Mouse (Mus musculus): ENCODE measurements around the gene Tgfbr2. TPM values are rescaled to one million over a fixed set of nuclear protein-coding genes. Genes with fewer than 3 reads are reported as not detected.

Gene Tgfbr2
- polyA plus RNA-seq, 2 experiments, result 3.2 to 4.2 TPM

- ATAC-seq (ENCODE audit: insufficient read depth) (peak; percentile 27; the same call in 1 of the 2 replicates), DNase-seq (ENCODE audit: low read depth in 3 of 3, low spot score in 3 of 3) (no peak)
- H3K27ac ChIP-seq, result no peak overlapping the region
- H3K4me3 ChIP-seq (ENCODE audit: insufficient read depth in 1 of 2, low read depth in 2 of 2, low read length in 2 of 2), result no peak overlapping the region
- WGBS (ENCODE audit: insufficient replicate concordance), result 9% methylated on average over 7 of the region's 7 CpGs
- TF ChIP-seq CTCF (IDR thresholded peaks at IDR 0.05; ENCODE audit: low read depth) (no peak), EP300 (IDR thresholded peaks at IDR 0.05; ENCODE audit: low read depth) (no peak)
- H3K4me2 ChIP-seq (ENCODE audit: low read depth), result no peak overlapping the region
- H3K9me3 ChIP-seq (ENCODE audit: control insufficient read depth, low read length), result no peaks in the 10 kb centered on the region
- no peak overlapping the region for H3K9ac ChIP-seq (replicated peaks)
- H3K4me1 ChIP-seq (replicated peaks; ENCODE audit: control insufficient read depth in 2 of 2, insufficient read depth in 2 of 2, low read length in 1 of 2), result peaks cover 3 to 21% of the 10 kb centered on the region in 2 experiments; a peak in 3 of 4 replicates
- no peaks in the 10 kb centered on the region for H3K36me3 ChIP-seq (replicated peaks; ENCODE audit: control insufficient read depth, insufficient read depth, low read depth)
- H3K27me3 ChIP-seq (ENCODE audit: control insufficient read depth, insufficient read depth, low read length), result no peaks in the 10 kb centered on the region
These were observed 14.3 kb downstream of the Tgfbr2 start for GRCm38 (mm10) chr9:116160860-116161259.

GRCm38 (mm10) chr9:116160067-116160466 is 15.1 kb downstream of the Tgfbr2 start:
- TF ChIP-seq EP300 (IDR thresholded peaks at IDR 0.05; ENCODE audit: low read depth), result peak; percentile 63
- TF ChIP-seq CTCF (IDR thresholded peaks at IDR 0.05; ENCODE audit: low read depth), result no peak
- Histone ChIP-seq H3K4me2 (ENCODE audit: low read depth) (no peak overlapping the region), H3K9me3 (ENCODE audit: control insufficient read depth, low read length) (no peaks in the 10 kb centered on the region), H3K27ac (no peak overlapping the region), H3K27me3 (ENCODE audit: control insufficient read depth, insufficient read depth, low read length) (no peaks in the 10 kb centered on the region), H3K4me3 (ENCODE audit: insufficient read depth in 1 of 2, low read depth in 2 of 2, low read length in 2 of 2) (no peak overlapping the region), H3K36me3 (replicated peaks; ENCODE audit: control insufficient read depth, insufficient read depth, low read depth) (no peaks in the 10 kb centered on the region), H3K9ac (replicated peaks) (no peak overlapping the region), H3K4me1 (replicated peaks; ENCODE audit: control insufficient read depth in 2 of 2, insufficient read depth in 2 of 2, low read length in 1 of 2) (peaks cover 3 to 21% of the 10 kb centered on the region in 2 experiments; a peak in 3 of 4 replicates)
- 10% methylated on average over 3 of the region's 3 CpGs for WGBS (ENCODE audit: insufficient replicate concordance)
- DNase-seq (ENCODE audit: low read depth in 3 of 3, low spot score in 3 of 3), result no peak
- peak; percentile 65; the same call in 1 of the 2 replicates for ATAC-seq (ENCODE audit: insufficient read depth)

GRCm38 (mm10) chr9:116156501-116156900 is 18.7 kb downstream of the Tgfbr2 start:
- TF ChIP-seq EP300 (IDR thresholded peaks at IDR 0.05; ENCODE audit: low read depth) (no peak), CTCF (IDR thresholded peaks at IDR 0.05; ENCODE audit: low read depth) (no peak)
- WGBS (ENCODE audit: insufficient replicate concordance), result 51% methylated on average over 5 of the region's 5 CpGs
- no peaks in the 10 kb centered on the region for H3K36me3 ChIP-seq (replicated peaks; ENCODE audit: control insufficient read depth, insufficient read depth, low read depth)

GRCm38 (mm10) chr9:116152878-116153277 is 22.3 kb downstream of the Tgfbr2 start:
- Histone ChIP-seq H3K4me3 (ENCODE audit: insufficient read depth in 1 of 2, low read depth in 2 of 2, low read length in 2 of 2) (no peak overlapping the region), H3K4me1 (replicated peaks; ENCODE audit: control insufficient read depth in 2 of 2, insufficient read depth in 2 of 2, low read length in 1 of 2) (peaks cover 0 to 9% of the 10 kb centered on the region in 2 experiments; a peak in 2 of 4 replicates), H3K9ac (replicated peaks) (no peak overlapping the region), H3K27me3 (ENCODE audit: control insufficient read depth, insufficient read depth, low read length) (no peaks in the 10 kb centered on the region), H3K27ac (no peak overlapping the region), H3K4me2 (ENCODE audit: low read depth) (no peak overlapping the region), H3K36me3 (replicated peaks; ENCODE audit: control insufficient read depth, insufficient read depth, low read depth) (no peaks in the 10 kb centered on the region), H3K9me3 (ENCODE audit: control insufficient read depth, low read length) (no peaks in the 10 kb centered on the region)
- DNase-seq (ENCODE audit: low read depth in 3 of 3, low spot score in 3 of 3) (no peak), ATAC-seq (ENCODE audit: insufficient read depth) (no peak)
- WGBS (ENCODE audit: insufficient replicate concordance), result 67% methylated on average over 4 of the region's 4 CpGs
- no peak for TF ChIP-seq CTCF (IDR thresholded peaks at IDR 0.05; ENCODE audit: low read depth)
- TF ChIP-seq EP300 (IDR thresholded peaks at IDR 0.05; ENCODE audit: low read depth), result no peak

More at GRCm38 (mm10) chr9:116156501-116156900, 18.7 kb downstream of the Tgfbr2 start:
- Histone ChIP-seq H3K4me1 (replicated peaks; ENCODE audit: control insufficient read depth in 2 of 2, insufficient read depth in 2 of 2, low read length in 1 of 2) (peaks cover 3 to 24% of the 10 kb centered on the region in 2 experiments; a peak in 3 of 4 replicates), H3K9me3 (ENCODE audit: control insufficient read depth, low read length) (no peaks in the 10 kb centered on the region), H3K4me2 (ENCODE audit: low read depth) (no peak overlapping the region), H3K27ac (no peak overlapping the region), H3K4me3 (ENCODE audit: insufficient read depth in 1 of 2, low read depth in 2 of 2, low read length in 2 of 2) (no peak overlapping the region), H3K9ac (replicated peaks) (no peak overlapping the region), H3K27me3 (ENCODE audit: control insufficient read depth, insufficient read depth, low read length) (no peaks in the 10 kb centered on the region)
- DNase-seq (ENCODE audit: low read depth in 3 of 3, low spot score in 3 of 3) (no peak), ATAC-seq (ENCODE audit: insufficient read depth) (no peak)

- H3K9me3 ChIP-seq (ENCODE audit: control insufficient read depth, low read length), result no peaks in the 10 kb centered on the region
- peaks cover 3 to 20% of the 10 kb centered on the region in 2 experiments for H3K4me1 ChIP-seq (replicated peaks; ENCODE audit: control insufficient read depth in 2 of 2, insufficient read depth in 2 of 2, low read length in 1 of 2)
- H3K9ac ChIP-seq (replicated peaks), result no peak overlapping the region
- H3K27ac ChIP-seq, result no peak overlapping the region
- no peak for TF ChIP-seq EP300 (IDR thresholded peaks at IDR 0.05; ENCODE audit: low read depth)
- no peak for TF ChIP-seq CTCF (IDR thresholded peaks at IDR 0.05; ENCODE audit: low read depth)
- no peaks in the 10 kb centered on the region for H3K36me3 ChIP-seq (replicated peaks; ENCODE audit: control insufficient read depth, insufficient read depth, low read depth)
- DNase-seq (ENCODE audit: low read depth in 3 of 3, low spot score in 3 of 3) (no peak), ATAC-seq (ENCODE audit: insufficient read depth) (no peak)
- H3K4me2 ChIP-seq (ENCODE audit: low read depth), result no peak overlapping the region
- no peak overlapping the region for H3K4me3 ChIP-seq (ENCODE audit: insufficient read depth in 1 of 2, low read depth in 2 of 2, low read length in 2 of 2)
- H3K27me3 ChIP-seq (ENCODE audit: control insufficient read depth, insufficient read depth, low read length), result no peaks in the 10 kb centered on the region
- 55% methylated on average over 6 of the region's 7 CpGs for WGBS (ENCODE audit: insufficient replicate concordance)
These were observed 24.3 kb downstream of the Tgfbr2 start for GRCm38 (mm10) chr9:116150725-116151396.

Measured in liver, embryonic 14.5 days (tissue).